Mouse (Mus musculus) megakaryocyte, adult 5-6 weeks (primary cell): ENCODE results near the gene Il17rb. TPM values are rescaled to one million over a fixed set of nuclear protein-coding genes. Genes with fewer than 3 reads are reported as not detected.

ENCODE experiments used
- ATAC-seq: 2 replicates; pipeline ENCODE4 v1.8.0; 2016; ENCODE audit warnings: mild to moderate bottlenecking, inconsistent platforms; ENCODE audit not compliant: poor library complexity, severe bottlenecking
- total RNA-seq, 2 experiments: library from RNA; stranded (forward) in 1 of 2; stranded (reverse) in 1 of 2; fragments of 153-499, 151-499 nt in 1 of 2; fragments of 221-1000, 200-1000 nt in 1 of 2; gene quantifications; 2 replicates each; pipeline versions ENCODE4 v1.2.3 to v1.2.4; 2015 to 2017

Gene Il17rb
- total RNA-seq (2015), result 2.3 and 2.5 TPM in 2 replicates
- 0.08 and 2.2 TPM in 2 replicates for total RNA-seq (2017)

GRCm38 (mm10) chr14:30008733-30009575 lies at the start of gene Il17rb, which contains the start of gene Chdh:
Il17rb (minus strand) TSS chr14:30008896.
Chdh (plus strand) TSS chr14:30009023.
- peak; percentile 85 for ATAC-seq

- ATAC-seq, result no peak
Measured at GRCm38 (mm10) chr14:30056031-30056766, 47.5 kb upstream of the Il17rb start.

- ATAC-seq, result no peak
Measured at GRCm38 (mm10) chr14:30054922-30055321, 46.2 kb upstream of the Il17rb start.

- no peak for ATAC-seq
Measured at GRCm38 (mm10) chr14:30050280-30050679, 41.6 kb upstream of the Il17rb start.

- no peak for ATAC-seq
Measured at GRCm38 (mm10) chr14:30048049-30048448, 39.4 kb upstream of the Il17rb start.

- ATAC-seq, result no peak
Measured at GRCm38 (mm10) chr14:30046976-30047375, 38.3 kb upstream of the Il17rb start.

- no peak for ATAC-seq
Measured at GRCm38 (mm10) chr14:30045704-30046220, 37.1 kb upstream of the Il17rb start.

- no peak for ATAC-seq
Measured at GRCm38 (mm10) chr14:30045239-30045638, 36.5 kb upstream of the Il17rb start.

- peak; percentile 85 for ATAC-seq
Measured at GRCm38 (mm10) chr14:30043356-30043940, 34.8 kb upstream of the Il17rb start.

GRCm38 (mm10) chr14:30041836-30042235 lies 33.1 kb upstream of the Il17rb start:
- no peak for ATAC-seq

GRCm38 (mm10) chr14:30039413-30039812 lies 30.7 kb upstream of the Il17rb start:
- no peak for ATAC-seq

- ATAC-seq, result no peak
Measured at GRCm38 (mm10) chr14:30038431-30038830, 29.7 kb upstream of the Il17rb start.

- ATAC-seq, result no peak
Measured at GRCm38 (mm10) chr14:30033405-30033804, 24.7 kb upstream of the Il17rb start.

- peak; percentile 59 for ATAC-seq
Measured at GRCm38 (mm10) chr14:30027378-30027777, 18.7 kb upstream of the Il17rb start.

GRCm38 (mm10) chr14:30024387-30024786 lies 15.7 kb upstream of the Il17rb start:
- peak; percentile 52 for ATAC-seq

GRCm38 (mm10) chr14:30022471-30022870 lies 13.8 kb upstream of the Il17rb start:
- peak; percentile 72 for ATAC-seq

GRCm38 (mm10) chr14:30019792-30020575 lies 11.3 kb upstream of the Il17rb start:
- no peak for ATAC-seq

- ATAC-seq, result no peak
Measured at GRCm38 (mm10) chr14:30019375-30019774, 10.7 kb upstream of the Il17rb start.

- no peak for ATAC-seq
Measured at GRCm38 (mm10) chr14:30018846-30019245, 10.2 kb upstream of the Il17rb start.

GRCm38 (mm10) chr14:30018463-30018801 lies 9.7 kb upstream of the Il17rb start:
- ATAC-seq, result no peak
